Mouse (Mus musculus): ENCODE measurements at regions not wholly inside any gene's neighbourhood (a gene's known extent, or its start where the extent isn't known, plus 50 kb on each side); places are given as distances from the start of the nearest gene placed in this dataset.

DNA sequence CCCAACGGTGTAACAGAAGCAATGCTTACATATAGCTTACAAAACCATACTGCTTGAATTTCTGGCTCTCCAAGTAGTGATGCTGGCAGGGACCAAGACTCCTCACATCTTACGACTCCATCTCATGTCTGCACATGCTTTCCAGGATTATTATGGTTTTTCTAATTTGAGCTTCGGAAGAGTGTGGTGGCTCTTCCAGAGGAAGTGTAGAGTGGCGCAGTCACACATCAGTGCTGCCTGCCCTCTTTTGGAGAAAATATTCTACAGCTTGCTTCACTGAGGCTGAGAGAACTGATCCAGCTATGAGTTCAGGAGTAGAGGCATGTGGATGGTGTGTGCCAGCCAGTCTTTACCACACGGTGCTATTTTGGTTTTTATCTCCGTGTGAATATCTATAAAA is 217.4 kb downstream of the Otol1 start:
- DNase-seq = no peak
- TF ChIP-seq CTCF (IDR thresholded peaks at IDR 0.05) = no peak
- intact Hi-C loops (cut with DNase I) = no loop called here
- Histone ChIP-seq H3K27ac (no peak overlapping the region), H3K4me3 (no peak overlapping the region)

DNA sequence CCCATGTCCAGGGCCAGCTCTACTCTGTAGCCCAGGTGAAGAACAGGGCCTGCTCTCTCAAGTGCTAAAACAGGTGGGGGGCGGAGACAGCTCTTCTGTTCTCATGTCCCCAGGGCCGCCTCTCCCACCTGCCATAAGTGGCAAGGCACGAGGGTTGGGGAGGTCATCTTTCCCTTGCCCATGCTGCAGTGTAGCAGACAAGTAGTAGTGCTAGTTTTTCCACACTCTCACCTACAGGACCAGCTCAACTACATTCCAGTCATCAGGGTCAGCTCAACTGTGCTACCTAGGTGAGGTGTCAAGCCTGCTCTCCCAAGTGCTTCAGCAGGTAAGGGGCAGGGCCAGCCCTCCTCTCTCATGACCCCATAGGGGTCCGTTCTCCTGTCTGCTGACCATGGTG is 219.8 kb downstream of the Otol1 start:
- Histone ChIP-seq H3K27ac (no peak overlapping the region), H3K4me3 (no peak overlapping the region)
- DNase-seq = no peak
- intact Hi-C loops (cut with DNase I) = no loop called here
- TF ChIP-seq CTCF (IDR thresholded peaks at IDR 0.05) = no peak

DNA sequence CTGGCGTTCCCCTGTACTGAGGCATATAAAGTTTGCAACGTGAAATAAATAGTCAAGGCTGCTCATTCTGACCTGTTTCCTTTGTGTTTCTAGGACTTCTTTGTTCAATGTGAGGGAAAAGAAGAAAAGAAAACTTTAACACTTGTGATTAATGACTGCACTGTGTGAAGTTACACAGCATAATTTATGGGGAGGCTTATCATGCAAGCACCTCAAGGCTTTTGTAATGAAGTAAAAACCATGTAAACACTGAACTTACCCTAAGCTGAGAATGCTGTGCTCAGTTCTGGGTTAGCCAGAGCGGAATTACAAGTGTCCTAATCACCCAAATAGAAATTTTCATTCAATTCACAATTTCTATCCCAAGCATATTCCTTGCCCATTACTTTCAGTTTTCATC is 241.2 kb downstream of the Otol1 start:
- no peak for DNase-seq
- no peak for TF ChIP-seq CTCF (IDR thresholded peaks at IDR 0.05)
- intact Hi-C loops (cut with DNase I) = no loop called here
- no peak overlapping the region for H3K4me3 ChIP-seq
- H3K27ac ChIP-seq = no peak overlapping the region

DNA sequence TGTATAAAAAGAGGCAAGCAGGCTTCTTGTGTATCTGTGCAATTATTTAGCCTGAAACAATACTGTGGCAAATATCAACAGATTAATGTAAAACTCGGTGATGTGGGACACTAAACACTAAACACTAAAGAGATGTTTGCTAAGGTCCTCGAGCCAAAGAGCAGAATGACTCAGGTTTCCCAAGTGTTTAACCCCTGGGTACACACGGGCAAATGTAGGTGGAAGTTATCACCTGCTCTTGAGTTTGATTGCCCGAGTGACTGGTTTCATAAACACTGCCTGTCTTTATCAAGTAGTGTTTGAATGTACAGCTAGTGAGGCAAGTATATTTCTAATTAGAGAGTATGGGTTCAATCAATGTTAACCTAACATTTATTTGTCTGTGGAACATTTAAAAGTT is 242.5 kb downstream of the Otol1 start:
- TF ChIP-seq CTCF (IDR thresholded peaks at IDR 0.05) = no peak

DNA sequence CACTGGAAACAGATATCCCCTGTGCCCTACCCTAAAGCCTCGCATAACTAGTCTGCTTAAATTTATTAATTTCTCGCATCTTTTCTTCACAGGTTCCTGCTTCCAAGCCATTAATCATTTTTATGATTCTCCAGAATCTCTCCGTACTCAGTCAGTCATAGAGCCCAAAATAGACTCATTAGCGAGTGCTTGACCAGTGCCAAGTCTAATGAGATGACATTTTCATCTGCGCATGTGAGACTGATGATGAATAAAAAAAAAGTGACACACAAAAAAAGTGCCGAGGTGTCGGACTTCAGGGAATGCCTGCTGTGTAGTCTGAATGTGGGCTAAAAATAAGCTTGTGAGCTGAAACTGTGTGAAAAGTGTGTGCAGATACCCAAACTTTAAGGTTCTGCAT is 243.3 kb downstream of the Otol1 start:
- no peak for DNase-seq
- intact Hi-C loops (cut with DNase I) = no loop called here
- Histone ChIP-seq H3K27ac (no peak overlapping the region), H3K4me3 (no peak overlapping the region)
- TF ChIP-seq CTCF (IDR thresholded peaks at IDR 0.05) = no peak

More for the DNA sequence above, 242.5 kb downstream of the Otol1 start:
- Histone ChIP-seq H3K4me3 (no peak overlapping the region), H3K27ac (no peak overlapping the region)
- no peak for DNase-seq
- intact Hi-C loops (cut with DNase I) = no loop called here

DNA sequence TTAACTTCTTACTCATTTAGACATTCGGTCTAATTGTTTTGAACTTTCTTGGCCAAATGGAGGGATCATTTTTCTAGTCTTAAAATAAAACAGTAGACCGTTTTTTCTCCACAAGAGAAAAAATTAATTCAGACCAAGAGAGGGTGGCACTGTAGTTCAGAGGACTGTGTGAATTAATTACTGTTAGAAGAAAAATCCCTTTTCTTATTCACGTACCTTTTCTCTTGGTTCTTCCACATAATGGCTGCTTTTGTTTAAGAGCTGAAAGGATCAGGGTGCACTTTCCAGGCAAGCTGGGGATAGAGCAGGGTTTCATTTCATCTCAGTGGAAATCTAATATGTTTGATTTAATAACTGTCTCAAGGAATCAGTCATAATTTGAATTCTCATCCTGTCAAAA is 255.9 kb downstream of the Otol1 start:
- H3K4me3 ChIP-seq = no peak overlapping the region
- no peak overlapping the region for H3K27ac ChIP-seq
- DNase-seq = no peak
- no peak for TF ChIP-seq CTCF (IDR thresholded peaks at IDR 0.05)
- intact Hi-C loops (cut with DNase I) = no loop called here

DNA sequence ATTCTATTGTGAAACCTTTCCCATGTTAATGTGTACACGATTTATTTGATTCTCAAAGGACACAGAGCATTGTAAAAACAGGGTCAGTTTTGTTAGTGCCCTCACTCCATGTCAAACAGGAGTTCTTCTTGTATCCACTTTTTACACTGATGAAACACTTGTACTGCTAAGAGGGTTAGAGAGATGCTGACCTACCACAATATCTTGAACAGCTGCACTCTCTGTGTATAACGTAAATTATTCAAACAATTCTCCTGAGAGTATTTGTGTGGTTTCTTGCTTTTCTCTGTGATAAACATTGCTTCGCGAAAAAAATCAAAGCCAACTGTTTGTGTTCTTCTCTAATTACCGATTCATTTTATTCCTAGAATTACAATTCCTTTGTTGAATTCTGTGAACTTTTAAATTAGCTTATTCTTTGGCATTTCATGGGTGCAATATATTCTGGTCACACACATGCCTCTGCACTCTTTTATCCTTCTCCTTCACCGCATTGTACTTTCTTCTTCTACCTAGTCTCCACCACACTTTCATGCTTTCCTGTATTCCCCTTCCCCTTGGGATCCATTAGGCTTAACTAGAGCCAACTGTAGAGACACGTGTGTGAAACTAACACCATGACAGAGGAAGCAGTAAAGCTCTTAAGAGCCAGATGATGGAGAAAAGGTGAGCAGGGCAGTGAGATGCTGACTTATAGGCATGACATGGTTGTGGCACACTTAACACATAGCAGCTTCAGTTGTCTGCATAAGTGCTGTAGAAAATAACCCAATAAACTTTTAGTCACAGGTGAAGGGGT is 281.4 kb downstream of the Otol1 start:
- no peak for DNase-seq
- intact Hi-C loops (cut with DNase I) = no loop called here
- no peak for TF ChIP-seq CTCF (IDR thresholded peaks at IDR 0.05)
- Histone ChIP-seq H3K4me3 (no peak overlapping the region), H3K27ac (no peak overlapping the region)

DNA sequence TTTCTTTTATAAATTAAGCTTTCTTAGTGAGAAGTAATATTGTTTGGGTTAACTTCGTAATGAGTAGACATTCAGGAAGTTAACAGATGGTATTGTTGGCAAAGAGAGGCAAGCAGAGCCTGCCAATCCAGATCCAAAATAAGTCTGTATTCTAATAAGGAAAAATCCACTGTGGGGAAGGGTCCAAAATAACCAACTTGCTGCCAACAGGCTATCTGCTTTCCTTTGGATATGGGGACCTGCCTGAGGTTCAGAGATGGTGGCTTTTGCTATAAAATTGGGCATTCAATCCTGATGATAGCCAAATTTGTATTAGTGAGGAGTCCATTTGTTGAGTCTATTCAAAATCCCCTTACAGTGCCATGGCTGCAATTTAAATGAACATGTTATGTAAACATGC is 300.1 kb downstream of the Otol1 start:
- Histone ChIP-seq H3K27ac (no peak overlapping the region), H3K4me3 (no peak overlapping the region)
- intact Hi-C loops (cut with DNase I) = no loop called here
- TF ChIP-seq CTCF (IDR thresholded peaks at IDR 0.05) = no peak
- DNase-seq = no peak

DNA sequence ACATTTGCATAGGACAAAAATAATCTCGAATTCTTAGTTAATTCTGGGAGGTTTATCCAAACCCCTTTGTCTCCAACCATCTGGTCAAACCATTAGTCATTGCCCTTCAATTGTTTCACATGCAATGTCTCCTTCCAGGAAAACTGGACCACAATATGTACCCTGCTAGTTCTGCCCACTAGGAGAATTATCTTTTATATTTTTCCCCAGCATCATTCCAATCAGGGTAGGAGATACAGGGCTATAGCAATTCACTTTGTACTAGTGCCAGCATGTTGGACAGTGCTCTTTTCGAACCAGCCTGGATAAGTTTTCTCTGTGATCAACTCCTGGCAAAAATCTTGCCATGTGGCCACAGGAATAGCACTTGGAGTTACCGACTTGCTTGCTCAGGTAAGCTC is 300.6 kb downstream of the Otol1 start:
- Histone ChIP-seq H3K4me3 (no peak overlapping the region), H3K27ac (no peak overlapping the region)
- intact Hi-C loops (cut with DNase I) = no loop called here
- TF ChIP-seq CTCF (IDR thresholded peaks at IDR 0.05) = no peak
- no peak for DNase-seq

DNA sequence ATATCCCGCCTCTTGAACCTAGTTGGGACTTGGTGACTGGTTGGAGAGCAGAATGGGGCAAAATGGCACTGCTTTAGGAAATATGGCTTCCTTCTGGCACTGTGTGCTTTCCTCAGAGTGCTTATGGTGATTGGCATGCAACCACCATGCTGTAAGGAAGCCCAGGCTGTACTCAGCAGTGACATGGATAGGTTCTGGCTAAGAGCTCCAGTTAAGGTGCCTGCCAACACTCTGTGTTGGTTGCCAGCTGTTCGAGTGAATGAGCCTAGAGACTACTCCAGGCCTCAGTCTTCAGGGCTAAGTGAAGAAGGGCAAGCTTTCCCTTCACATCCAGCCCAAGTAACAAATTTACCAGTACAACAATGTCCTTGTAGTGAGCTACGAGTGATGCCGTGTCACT is 301.9 kb downstream of the Otol1 start:
- Histone ChIP-seq H3K4me3 (no peak overlapping the region), H3K27ac (no peak overlapping the region)
- TF ChIP-seq CTCF (IDR thresholded peaks at IDR 0.05) = no peak
- intact Hi-C loops (cut with DNase I) = no loop called here
- DNase-seq = peak; percentile 78

DNA sequence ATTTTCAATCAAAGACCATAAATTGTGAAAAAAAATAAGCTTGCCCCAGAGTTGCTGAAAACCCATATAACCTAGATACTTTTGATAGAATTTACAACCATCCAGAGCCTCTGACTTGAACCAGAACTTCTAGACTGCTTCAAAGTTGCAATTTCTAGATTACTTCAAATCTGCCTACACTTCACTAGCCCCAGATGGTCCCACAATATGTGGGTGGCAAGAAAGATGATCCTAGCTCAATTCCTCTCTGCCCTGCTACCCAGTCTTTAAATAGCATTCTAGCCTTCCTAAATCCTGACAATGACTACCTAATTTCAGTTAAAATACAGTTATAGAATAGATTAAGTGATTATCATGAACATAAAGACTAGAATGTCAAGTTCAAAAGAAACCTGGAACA is 303.6 kb downstream of the Otol1 start:
- no peak for TF ChIP-seq CTCF (IDR thresholded peaks at IDR 0.05)
- intact Hi-C loops (cut with DNase I) = no loop called here
- no peak overlapping the region for H3K4me3 ChIP-seq
- no peak overlapping the region for H3K27ac ChIP-seq
- DNase-seq = no peak

DNA sequence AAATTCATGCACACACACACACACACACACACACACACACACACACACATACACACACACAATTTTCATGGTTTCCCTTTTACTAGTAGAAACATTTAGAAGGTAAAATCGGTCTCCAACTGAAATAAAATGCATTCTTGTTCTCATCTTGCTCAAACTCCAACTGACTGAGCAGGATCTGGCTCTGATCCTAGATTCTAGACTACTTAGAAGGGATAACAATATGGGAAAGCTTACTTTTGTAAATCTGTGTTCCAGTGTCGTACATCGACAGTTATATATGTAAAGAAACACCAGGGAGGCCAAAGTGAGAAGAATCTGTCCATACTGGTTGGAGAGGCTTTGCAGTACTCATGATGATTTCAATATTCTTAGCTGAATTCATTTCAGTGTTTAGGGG is 304.6 kb downstream of the Otol1 start:
- intact Hi-C loops (cut with DNase I) = no loop called here
- no peak for TF ChIP-seq CTCF (IDR thresholded peaks at IDR 0.05)
- H3K4me3 ChIP-seq = no peak overlapping the region
- no peak for DNase-seq
- no peak overlapping the region for H3K27ac ChIP-seq

DNA sequence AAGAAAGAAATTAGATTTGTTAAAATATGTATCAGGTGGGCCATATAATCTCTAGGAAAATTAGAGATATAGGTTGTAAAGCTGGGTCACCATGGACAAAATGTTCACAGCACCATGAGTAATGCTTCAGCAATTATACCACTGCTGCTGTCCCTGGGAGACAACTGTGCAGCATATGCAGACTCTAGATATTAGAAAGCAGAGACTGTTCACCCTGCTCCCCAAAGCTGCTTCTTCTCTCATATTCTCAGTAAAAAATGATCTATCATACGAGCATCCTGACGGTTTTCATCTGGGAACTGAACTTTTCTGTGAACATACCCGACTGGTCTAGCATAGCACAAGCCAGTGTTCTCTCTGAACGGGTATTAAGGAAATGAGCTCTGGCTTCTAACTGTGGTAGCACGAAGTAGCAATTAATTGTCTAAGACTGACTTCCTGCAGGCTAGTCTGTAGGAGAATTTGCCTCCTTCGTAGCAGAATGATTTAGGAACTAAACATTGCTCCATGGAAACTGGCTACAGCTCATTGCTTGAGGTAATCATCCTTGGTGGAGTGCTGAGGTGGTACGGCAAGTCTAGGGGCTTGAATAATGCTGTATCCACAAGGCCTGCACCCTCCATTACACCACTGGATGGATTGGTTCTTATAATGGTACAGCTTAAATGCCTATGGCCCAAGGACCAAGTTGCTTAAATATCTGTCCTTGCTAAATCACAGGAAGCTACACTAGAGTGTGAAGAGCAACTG is 305.9 kb downstream of the Otol1 start:
- DNase-seq = no peak
- Histone ChIP-seq H3K27ac (no peak overlapping the region), H3K4me3 (no peak overlapping the region)
- no peak for TF ChIP-seq CTCF (IDR thresholded peaks at IDR 0.05)
- intact Hi-C loops (cut with DNase I) = no loop called here

DNA sequence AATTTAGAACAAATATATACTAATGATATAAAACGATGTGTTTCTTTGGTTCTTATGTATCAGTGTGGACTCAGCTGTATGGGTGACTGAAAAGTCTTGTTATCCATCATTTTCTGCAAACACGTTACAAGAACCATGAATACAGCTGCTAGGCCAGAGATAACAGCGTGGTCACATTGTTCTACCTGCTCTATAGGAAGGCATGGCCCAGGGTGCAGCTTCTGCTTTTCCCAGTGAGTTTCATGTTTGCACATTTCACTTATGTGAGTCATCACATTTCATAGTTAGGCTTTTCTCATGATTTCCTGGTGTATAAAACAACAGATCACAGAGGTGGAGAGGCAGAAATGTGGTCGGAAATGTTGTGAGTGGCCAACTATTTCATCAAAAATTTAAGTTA is 306.8 kb downstream of the Otol1 start:
- TF ChIP-seq CTCF (IDR thresholded peaks at IDR 0.05) = no peak
- no peak overlapping the region for H3K4me3 ChIP-seq
- no peak for DNase-seq
- intact Hi-C loops (cut with DNase I) = no loop called here
- no peak overlapping the region for H3K27ac ChIP-seq
